Mouse (Mus musculus): ENCODE results near the gene Tmem252. TPM values are rescaled to one million over a fixed set of nuclear protein-coding genes. Genes with fewer than 3 reads are reported as not detected.

Gene Tmem252
- total RNA-seq (2021) = under 1 TPM; 0.12 to 0.13 TPM
- long read RNA-seq, experiment 1 = 0 reads
- long read RNA-seq, experiment 2, full-length matches to known transcripts = 1 of 1 reads
- long read RNA-seq, experiment 2, partial matches to known transcripts = 0 of 1 reads
- long read RNA-seq, experiment 2, other reads (novel, unspliced or antisense) = 0 of 1 reads

DNA sequence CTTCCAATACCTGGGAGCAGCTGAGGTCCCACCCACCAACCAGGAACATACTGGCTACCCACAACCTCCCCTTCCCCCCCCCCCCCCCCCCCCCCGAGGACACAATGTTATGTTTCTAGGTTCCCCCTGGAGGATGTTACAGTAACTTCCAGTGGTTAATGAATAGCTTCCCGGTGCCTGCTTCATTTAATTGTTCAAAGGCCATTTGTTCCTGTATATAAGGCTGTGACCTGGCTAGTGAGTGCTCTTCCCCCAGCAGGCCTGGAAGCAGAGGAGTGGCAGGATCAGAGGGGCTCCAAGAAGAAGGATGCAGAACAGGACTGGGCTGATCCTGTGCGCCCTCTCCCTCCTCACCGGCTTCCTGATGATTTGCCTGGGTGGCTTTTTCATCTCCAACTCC is at the start of gene Tmem252:
Gene Tmem252 (plus strand): TSS at position 247 of the 400 bp plus-strand sequence.
- intact Hi-C loops (cut with DNase I) = no loop called here
- DNase-seq = no peak

- intact Hi-C loops (cut with DNase I) = no loop called here
- no peak for DNase-seq
Observed at GRCm38 (mm10) chr19:24628049-24628448, 45.8 kb upstream of the Tmem252 start.

DNA sequence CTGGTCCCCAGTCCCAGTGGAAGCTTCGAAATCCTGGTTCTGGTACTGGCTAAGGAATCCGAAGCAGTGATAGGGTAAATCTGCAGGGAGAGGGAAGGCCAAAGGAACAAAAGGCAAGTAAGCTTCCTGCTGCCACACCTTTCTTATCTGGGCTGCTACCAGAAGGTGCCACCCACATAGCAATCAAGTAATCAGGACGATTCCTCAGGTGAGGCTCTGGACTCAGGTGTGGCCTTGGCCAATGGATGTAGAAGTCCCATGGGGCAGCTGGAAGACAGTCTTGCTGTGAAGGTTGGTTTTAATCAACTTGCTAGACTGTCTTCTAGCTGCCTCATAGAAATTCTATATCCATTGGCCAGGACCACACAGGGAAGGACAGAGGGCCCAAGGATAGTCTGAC is 40.8 kb upstream of the Tmem252 start:
- no peak for DNase-seq
- intact Hi-C loops (cut with DNase I) = loop anchor here (5.0 kb wide), 1 partner anchor 331 kb away; no protein-coding TSS in a partner anchor

- intact Hi-C loops (cut with DNase I) = loop anchor here (5.0 kb wide), 1 partner anchor 332 kb away; no protein-coding TSS in a partner anchor
- peak; percentile 18 to 45 for DNase-seq
Observed at GRCm38 (mm10) chr19:24634602-24635001, 39.2 kb upstream of the Tmem252 start.

- intact Hi-C loops (cut with DNase I) = no loop called here
- DNase-seq = no peak
Observed at GRCm38 (mm10) chr19:24636616-24637015, 37.2 kb upstream of the Tmem252 start.

DNA sequence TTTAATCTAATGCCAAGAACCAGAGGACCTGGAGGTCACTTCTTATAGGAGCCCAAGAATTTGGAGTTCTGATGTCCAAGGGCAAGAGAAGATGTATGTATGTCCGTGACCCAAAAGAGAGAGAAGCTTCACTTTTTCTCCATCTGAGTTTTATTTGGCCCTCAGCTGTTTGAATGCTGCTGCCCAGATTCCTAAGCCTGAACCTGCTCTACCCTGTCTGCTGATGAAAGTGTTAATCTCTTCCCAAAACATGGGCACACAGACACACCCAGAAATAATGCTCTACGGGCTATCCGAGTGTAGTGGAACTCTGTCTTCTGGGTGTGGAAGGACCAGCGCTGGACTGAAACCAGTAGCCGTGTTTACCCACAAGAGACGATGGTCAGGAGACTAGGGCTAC is 35.8 kb upstream of the Tmem252 start:
- intact Hi-C loops (cut with DNase I) = no loop called here
- no peak for DNase-seq

DNA sequence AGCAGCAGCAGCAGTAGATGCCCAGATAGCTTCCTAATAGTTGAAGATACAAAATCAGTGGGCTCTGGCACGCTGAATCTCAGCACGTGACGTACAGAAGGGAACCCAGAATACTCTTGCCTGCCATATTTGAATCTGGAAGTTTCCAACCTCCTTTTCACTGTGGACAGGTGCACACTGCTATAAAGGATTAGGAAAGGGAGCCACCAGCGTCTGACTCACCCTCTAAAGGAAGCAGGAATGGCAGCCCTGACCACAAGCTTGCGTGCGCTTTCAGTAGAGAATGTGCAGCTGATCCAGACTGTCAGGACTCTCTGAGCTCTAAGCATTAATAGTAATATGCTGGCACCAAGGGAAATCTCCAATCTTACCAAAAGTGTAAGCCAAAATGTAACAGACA is 32.8 kb upstream of the Tmem252 start:
- intact Hi-C loops (cut with DNase I) = no loop called here
- no peak for DNase-seq

DNA sequence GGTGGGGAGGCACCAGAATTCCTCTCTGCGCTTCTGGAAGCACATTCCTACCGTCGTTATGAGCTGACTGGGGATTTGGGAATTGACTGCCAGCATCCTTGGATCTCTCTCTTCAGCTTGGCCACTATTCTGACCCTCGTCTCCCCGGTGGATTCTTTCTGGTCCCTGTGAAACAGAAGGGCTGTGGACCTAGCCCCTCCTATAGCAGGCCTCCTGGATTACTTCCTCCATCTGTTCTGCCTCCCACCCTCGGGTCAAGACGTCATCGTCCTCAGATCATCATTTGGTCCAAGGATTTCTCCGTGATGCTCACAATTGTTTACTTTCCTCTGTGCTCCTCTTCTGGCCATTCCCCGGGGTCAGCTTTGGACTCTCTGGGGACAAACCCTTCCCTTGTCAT is 28.8 kb upstream of the Tmem252 start:
- DNase-seq = peak in 1 of 2 experiments; percentile 4
- intact Hi-C loops (cut with DNase I) = no loop called here

- intact Hi-C loops (cut with DNase I) = no loop called here
- no peak for DNase-seq
Observed at GRCm38 (mm10) chr19:24646162-24646829, 27.5 kb upstream of the Tmem252 start.

- intact Hi-C loops (cut with DNase I) = no loop called here
- DNase-seq = no peak
Observed at GRCm38 (mm10) chr19:24648016-24648415, 25.8 kb upstream of the Tmem252 start.

DNA sequence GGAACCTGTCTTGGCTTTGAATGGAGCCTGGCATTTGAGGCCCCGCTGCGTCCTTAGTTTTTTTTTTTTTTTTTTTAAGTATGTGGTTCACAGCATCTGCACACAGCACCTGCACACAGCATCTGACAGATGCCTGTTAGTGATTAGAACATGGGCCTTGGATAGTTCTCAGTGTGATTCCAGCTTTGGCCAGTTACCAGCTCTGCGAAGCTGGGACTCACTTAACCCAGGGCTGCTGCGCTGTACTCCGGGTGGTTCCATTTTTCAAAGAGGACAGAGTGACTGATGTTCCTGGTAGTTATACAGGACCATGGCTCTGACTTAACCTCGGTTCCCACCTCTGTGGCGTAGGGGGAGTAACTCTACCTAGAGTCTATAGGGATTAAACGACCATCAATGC is 23.4 kb upstream of the Tmem252 start:
- no peak for DNase-seq
- intact Hi-C loops (cut with DNase I) = no loop called here

DNA sequence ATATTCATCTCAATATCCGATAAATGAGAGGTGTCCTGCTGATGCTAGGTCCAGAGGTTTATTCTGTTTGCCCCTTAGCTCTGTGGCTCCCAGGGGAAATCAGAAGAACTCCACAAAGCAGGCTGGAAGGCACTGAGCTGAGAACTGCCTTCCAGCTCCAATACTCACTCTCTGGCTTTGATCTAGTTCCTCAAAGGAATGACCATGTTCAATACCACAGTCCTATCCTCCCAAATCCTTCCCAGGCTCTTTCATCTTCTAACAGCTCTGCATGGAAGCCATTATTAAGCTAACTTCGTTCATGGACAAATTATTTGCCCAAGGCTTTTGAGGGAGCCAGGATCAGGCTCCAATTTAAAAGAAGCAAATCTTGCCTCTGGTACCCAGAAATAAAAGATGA is 22.2 kb upstream of the Tmem252 start:
- intact Hi-C loops (cut with DNase I) = no loop called here
- no peak for DNase-seq

- intact Hi-C loops (cut with DNase I) = no loop called here
- no peak for DNase-seq
Observed at GRCm38 (mm10) chr19:24652342-24653019, 21.3 kb upstream of the Tmem252 start.

GRCm38 (mm10) chr19:24653230-24653799 is 20.5 kb upstream of the Tmem252 start:
- intact Hi-C loops (cut with DNase I) = no loop called here
- no peak for DNase-seq

GRCm38 (mm10) chr19:24656981-24657380 is 16.8 kb upstream of the Tmem252 start:
- intact Hi-C loops (cut with DNase I) = no loop called here
- DNase-seq = no peak

- DNase-seq = no peak
- intact Hi-C loops (cut with DNase I) = no loop called here
Observed at GRCm38 (mm10) chr19:24662346-24662745, 11.5 kb upstream of the Tmem252 start.

- intact Hi-C loops (cut with DNase I) = no loop called here
- no peak for DNase-seq
Observed at GRCm38 (mm10) chr19:24665771-24666170, 8.0 kb upstream of the Tmem252 start.

GRCm38 (mm10) chr19:24667527-24667926 is 6.3 kb upstream of the Tmem252 start:
- DNase-seq = no peak
- intact Hi-C loops (cut with DNase I) = no loop called here

GRCm38 (mm10) chr19:24671571-24671970 is 2.2 kb upstream of the Tmem252 start:
- DNase-seq = no peak
- intact Hi-C loops (cut with DNase I) = no loop called here

- no peak for DNase-seq
- intact Hi-C loops (cut with DNase I) = no loop called here
Observed at GRCm38 (mm10) chr19:24672366-24672960, 1.3 kb upstream of the Tmem252 start.

DNA sequence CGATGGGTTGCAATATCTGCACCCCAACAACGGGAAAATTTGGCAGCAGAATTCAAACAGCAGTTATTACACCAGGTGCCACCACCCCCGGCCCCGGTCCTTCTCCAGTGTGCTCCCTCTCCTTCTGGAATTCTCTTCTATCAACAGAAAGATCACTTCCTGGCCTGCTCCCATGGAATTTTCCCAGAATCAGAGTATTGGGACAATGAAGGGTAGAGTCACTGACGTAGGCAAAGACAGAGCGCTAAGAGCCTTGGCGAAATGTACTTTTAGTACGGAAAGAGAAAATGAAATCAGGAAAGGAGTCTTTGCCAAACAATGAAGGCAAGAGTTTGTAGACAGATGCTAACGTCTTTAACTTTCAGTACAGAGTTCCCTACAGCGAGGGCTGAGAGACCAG is 477 bp upstream of the Tmem252 start:
- intact Hi-C loops (cut with DNase I) = no loop called here
- DNase-seq = no peak

Data from gastrocnemius, postnatal 36 days (tissue).